Comparison of ENCODE assay signal across 8 mouse cellular contexts in the genomic region with DNA sequence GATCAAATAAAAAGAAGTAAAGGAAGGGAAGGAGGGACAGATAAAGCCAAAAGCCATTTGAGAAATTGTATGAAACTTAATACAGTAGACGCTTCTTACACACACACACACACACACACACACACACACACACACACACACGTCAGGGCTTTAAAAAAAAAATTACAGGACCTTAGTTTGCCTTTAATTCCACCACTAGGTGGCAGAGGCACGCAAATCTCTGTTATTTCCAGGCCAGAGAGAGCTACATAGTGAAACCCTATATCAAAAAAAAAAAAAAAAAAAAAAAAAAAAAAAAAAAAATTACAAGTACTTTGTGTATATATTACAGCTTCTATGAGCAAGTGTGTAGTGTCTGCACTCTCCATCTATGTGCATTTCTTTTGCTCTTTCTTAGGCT.
DNase-seq lines count a peak whose midpoint lies in the region; ATAC-seq and TF ChIP-seq lines count a peak whose summit lies in the region.

No protein-coding gene starts in this region.

- no peak overlapping the region for H3K27ac ChIP-seq in intestine, postnatal 0 days (ENCODE audit: low read depth, low read length)
- no peak overlapping the region for H3K27ac ChIP-seq in limb, embryonic 14.5 days (replicated peaks; ENCODE audit: low read depth, low read length)
- no peak overlapping the region for H3K27ac ChIP-seq in neural tube, embryonic 14.5 days (ENCODE audit: low read depth, low read length)

- no peaks in the 10 kb centered on the region for H3K9me3 ChIP-seq in G1E (replicated peaks)
- no peaks in the 10 kb centered on the region for H3K9me3 ChIP-seq in intestine, postnatal 0 days (ENCODE audit: control insufficient read depth)
- H3K9me3 ChIP-seq in limb, embryonic 14.5 days (ENCODE audit: control insufficient read depth, low read length) = no peaks in the 10 kb centered on the region
- H3K9me3 ChIP-seq in neural tube, embryonic 14.5 days (ENCODE audit: control insufficient read depth, low read length) = no peaks in the 10 kb centered on the region

- peak; percentile 34; the same call in 1 of the 2 replicates for ATAC-seq in G1E (ENCODE audit: extremely low read depth, insufficient number of reproducible peaks, low FRiP score, poor library complexity, severe bottlenecking)
- no peak for ATAC-seq in intestine, postnatal 0 days
- no peak; the same call in 1 of the 2 replicates for ATAC-seq in limb, embryonic 14.5 days (ENCODE audit: low FRiP score, low read depth)
- peak; percentile 71; the same call in 1 of the 2 replicates for ATAC-seq in neural tube, embryonic 14.5 days (ENCODE audit: low read depth)

- no peak overlapping the region for H3K9ac ChIP-seq in intestine, postnatal 0 days (ENCODE audit: low read depth, low read length)
- H3K9ac ChIP-seq in limb, embryonic 14.5 days (ENCODE audit: low read depth, low read length, severe bottlenecking) = no peak overlapping the region
- H3K9ac ChIP-seq in neural tube, embryonic 14.5 days (replicated peaks; ENCODE audit: low read depth, low read length) = no peak overlapping the region

- no peak for TF ChIP-seq CTCF in G1E (IDR thresholded peaks at IDR 0.05; ENCODE audit: low read depth, low read length)
- TF ChIP-seq CTCF in intestine, postnatal 0 days (IDR thresholded peaks at IDR 0.05; ENCODE audit: low read depth) = peak; percentile 73

- H3K36me3 ChIP-seq in G1E (replicated peaks) = peaks cover 3% of the 10 kb centered on the region
- no peaks in the 10 kb centered on the region for H3K36me3 ChIP-seq in intestine, postnatal 0 days (ENCODE audit: control insufficient read depth, insufficient read depth)
- H3K36me3 ChIP-seq in limb, embryonic 14.5 days (ENCODE audit: control insufficient read depth, insufficient read depth, low read length) = no peaks in the 10 kb centered on the region
- no peaks in the 10 kb centered on the region for H3K36me3 ChIP-seq in neural tube, embryonic 14.5 days (ENCODE audit: control insufficient read depth, insufficient read depth, low read length)

- WGBS in intestine, postnatal 0 days = 22% methylated on average over 3 of the region's 3 CpGs
- 25% methylated on average over 3 of the region's 3 CpGs for WGBS in limb, embryonic 14.5 days
- WGBS in neural tube, embryonic 14.5 days = 27% methylated on average over 3 of the region's 3 CpGs

- H3K4me1 ChIP-seq in G1E (ENCODE audit: insufficient read depth, low read depth, low read length) = peaks cover 4% of the 10 kb centered on the region
- H3K4me1 ChIP-seq in intestine, postnatal 0 days (replicated peaks; ENCODE audit: control insufficient read depth, insufficient read depth, low read length) = no peaks in the 10 kb centered on the region
- H3K4me1 ChIP-seq in limb, embryonic 14.5 days (ENCODE audit: control insufficient read depth, insufficient read depth, low read length) = no peaks in the 10 kb centered on the region
- no peaks in the 10 kb centered on the region for H3K4me1 ChIP-seq in neural tube, embryonic 14.5 days (ENCODE audit: control insufficient read depth, insufficient read depth, low read length)

- H3K4me3 ChIP-seq in G1E (ENCODE audit: low read depth, low read length) = no peak overlapping the region
- no peak overlapping the region for H3K4me3 ChIP-seq in intestine, postnatal 0 days (ENCODE audit: low read depth, low read length)
- no peak overlapping the region for H3K4me3 ChIP-seq in limb, embryonic 14.5 days (replicated peaks; ENCODE audit: low read length)
- H3K4me3 ChIP-seq in neural tube, embryonic 14.5 days (ENCODE audit: low read depth, low read length) = no peak overlapping the region

- no peaks in the 10 kb centered on the region for H3K27me3 ChIP-seq in G1E (ENCODE audit: insufficient read depth, low read length)
- H3K27me3 ChIP-seq in intestine, postnatal 0 days (replicated peaks; ENCODE audit: control insufficient read depth, insufficient read depth, low read length) = no peaks in the 10 kb centered on the region
- H3K27me3 ChIP-seq in limb, embryonic 14.5 days (ENCODE audit: control insufficient read depth, insufficient read depth, low read length) = no peaks in the 10 kb centered on the region
- H3K27me3 ChIP-seq in neural tube, embryonic 14.5 days (ENCODE audit: control insufficient read depth, insufficient read depth, low read length) = no peaks in the 10 kb centered on the region

- DNase-seq in A20 (ENCODE audit: low read depth, low spot score) (peak; percentile 74), G1E (ENCODE audit: low spot score) (no peak)
- peak; percentile 43 for DNase-seq in cerebellum, adult 11 months
- DNase-seq in frontal cortex, postnatal 10 days (ENCODE audit: low spot score in 2 of 2) = peak; percentile 23 to 31
- DNase-seq in limb, embryonic 14.5 days (ENCODE audit: low spot score) = peak; percentile 78
- peak; percentile 61 for DNase-seq in thymus, postnatal 4 days

- H3K4me2 ChIP-seq in intestine, postnatal 0 days (replicated peaks; ENCODE audit: low read depth) = no peak overlapping the region
- H3K4me2 ChIP-seq in limb, embryonic 14.5 days (replicated peaks; ENCODE audit: low read depth, low read length, severe bottlenecking) = no peak overlapping the region
- H3K4me2 ChIP-seq in neural tube, embryonic 14.5 days (ENCODE audit: low read depth, low read length) = no peak overlapping the region

- TF ChIP-seq POLR2A in limb, embryonic 14.5 days (IDR thresholded peaks at IDR 0.05; ENCODE audit: borderline replicate concordance, extremely low read depth, insufficient read depth, insufficient read length) = no peak

Comparison
In these comparisons a context has a peak if more than half of its experiments do, and no peak if none do; other contexts are left out.
1. ATAC-seq: peak in G1E (single experiment) and neural tube, embryonic 14.5 days (single experiment); none in intestine, postnatal 0 days (single experiment) and limb, embryonic 14.5 days (single experiment).